Mouse (Mus musculus) liver, postnatal 0 days (tissue): ENCODE measurements around the gene Gm20388. TPM values are rescaled to one million over a fixed set of nuclear protein-coding genes. Genes with fewer than 3 reads are reported as not detected.

Source experiments
- ATAC-seq: fragments of 200-750 bp; cut with Nextera tagmentation; 2 replicates; pipeline ENCODE4 v1.8.0; 2017; ENCODE audit warnings: mild to moderate bottlenecking, moderate library complexity
- DNase-seq: peaks from one replicate; pipeline ENCODE4 v3.0.0-alpha.2; 2016
- H3K27ac ChIP-seq: fragments of 300-500 bp; sonication (generic); 2 replicates; pipeline ENCODE4 v1.5.1; 2014; ENCODE audit warnings: antibody characterized with exemption, moderate library complexity, mild to moderate bottlenecking, low read depth
- H3K27me3 ChIP-seq: fragments of 300-500 bp; sonication (generic); 2 replicates; pipeline ENCODE4 v1.6.1; 2014; ENCODE audit warnings: low read length, control low read depth, mixed read lengths; ENCODE audit not compliant: insufficient read depth
- H3K36me3 ChIP-seq: fragments of 300-500 bp; sonication (generic); replicated peaks from 2 replicates; pipeline ENCODE4 v1.6.1; 2014; ENCODE audit warnings: mild to moderate bottlenecking, control low read depth, low read length, moderate library complexity, mixed read lengths; ENCODE audit not compliant: insufficient read depth
- H3K4me1 ChIP-seq: fragments of 300-500 bp; sonication (generic); 2 replicates; pipeline ENCODE4 v1.6.1; 2014; ENCODE audit warnings: antibody characterized with exemption, mild to moderate bottlenecking, control low read depth; ENCODE audit not compliant: insufficient read depth
- H3K4me2 ChIP-seq: fragments of 300-500 bp; sonication (generic); 2 replicates; pipeline ENCODE4 v1.6.1; 2014; ENCODE audit warnings: low read depth, mild to moderate bottlenecking, low read length, moderate library complexity, mixed read lengths
- H3K4me3 ChIP-seq: fragments of 300-500 bp; sonication (generic); 2 replicates; pipeline ENCODE4 v1.5.1; 2014; ENCODE audit warnings: low read depth, low read length
- H3K9ac ChIP-seq: fragments of 300-500 bp; sonication (generic); replicated peaks from 2 replicates; pipeline ENCODE4 v1.6.1; 2014; ENCODE audit warnings: mild to moderate bottlenecking, moderate library complexity
- H3K9me3 ChIP-seq: fragments of 300-500 bp; sonication (generic); 2 replicates; pipeline ENCODE4 v1.6.1; 2016; ENCODE audit warnings: mild to moderate bottlenecking, control low read depth, low read length, mixed read lengths
- CTCF ChIP-seq: sonication (generic); IDR thresholded peaks from 2 replicates; pipeline ENCODE4 v1.5.1; 2016; ENCODE audit warnings: antibody characterized with exemption, low read depth
- EP300 ChIP-seq: IDR thresholded peaks from 2 replicates; pipeline ENCODE4 v1.6.1; 2016; ENCODE audit warnings: antibody characterized with exemption, low read depth, mild to moderate bottlenecking
- WGBS: fragments of 180-500 bp; shearing (Covaris S2); extraction: QIAGEN DNeasy Blood & Tissue Kit; methylation state at CpG from one replicate; pipeline ENCODE4 v1.1.7; 2014; ENCODE audit not compliant: insufficient replicate concordance; 5-methylcytosine and 5-hydroxymethylcytosine counted together
- polyA plus RNA-seq: library from polyadenylated mRNA; unstranded; fragments of >200 nt; fragmentation: Nextera tagmentation; extraction: Ambion mirVana; gene quantifications from 2 replicates; pipeline ENCODE4 v1.2.1, GENCODE M21; 2015

Gene Gm20388
- polyA plus RNA-seq, 1 experiment from 2014 or later = not detected

DNA sequence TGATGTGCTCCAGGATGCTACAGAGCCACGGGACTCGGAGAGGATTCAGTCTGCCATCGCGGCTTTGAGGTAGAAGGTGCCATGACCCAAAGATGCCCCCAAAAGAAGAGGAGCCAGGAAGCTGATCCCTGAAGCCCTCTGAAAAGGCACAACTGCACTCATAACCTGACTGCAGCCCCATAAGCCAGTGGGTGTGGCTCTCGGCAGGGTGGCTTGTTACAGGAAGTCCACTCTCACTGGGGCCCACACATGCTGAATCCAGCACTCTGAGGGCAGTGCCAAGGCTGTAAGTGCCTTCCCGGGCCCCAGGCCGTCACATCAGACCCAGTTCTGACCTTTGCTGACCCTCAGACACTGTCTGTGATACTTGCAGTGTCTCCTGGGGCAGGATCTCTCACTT, 2601.8 kb downstream of the Gm20388 start:
- Histone ChIP-seq H3K27me3 (no peaks in the 10 kb centered on the region), H3K36me3 (peaks cover 21% of the 10 kb centered on the region), H3K9me3 (no peaks in the 10 kb centered on the region), H3K4me3 (no peak overlapping the region), H3K9ac (no peak overlapping the region), H3K27ac (no peak overlapping the region), H3K4me1 (no peaks in the 10 kb centered on the region), H3K4me2 (no peak overlapping the region)
- no peak for TF ChIP-seq CTCF
- no peak for TF ChIP-seq EP300
- WGBS = 77% methylated on average over 7 of the region's 7 CpGs
- ATAC-seq (no peak), DNase-seq (no peak)

DNA sequence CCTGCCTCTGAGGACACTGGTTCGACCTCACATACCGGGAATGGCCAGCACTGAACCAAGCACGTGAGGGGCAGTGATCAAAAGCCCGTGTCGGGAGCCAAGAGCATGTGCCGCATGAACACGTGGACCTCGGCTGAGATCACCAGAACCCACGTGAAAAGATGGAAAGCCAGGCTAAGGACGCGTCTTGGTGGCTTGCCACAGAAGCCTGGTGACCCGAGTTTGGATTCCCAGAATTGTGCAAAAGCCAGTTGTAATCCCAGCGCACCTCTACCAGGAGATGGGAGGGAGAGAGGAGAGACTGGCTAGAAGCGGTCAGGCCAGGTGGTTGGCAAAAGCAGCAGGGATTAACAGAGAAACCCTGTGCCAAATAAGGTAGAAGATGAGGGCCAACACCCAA, 2605.1 kb downstream of the Gm20388 start:
- no peak overlapping the region for H3K4me2 ChIP-seq
- ATAC-seq = no peak
- H3K4me1 ChIP-seq = 0 out of 2 replicates have a peak, but pooled peaks cover 2% of the 10 kb centered on the region
- H3K9ac ChIP-seq = no peak overlapping the region
- no peak overlapping the region for H3K27ac ChIP-seq
- H3K36me3 ChIP-seq = peaks cover 17% of the 10 kb centered on the region
- TF ChIP-seq CTCF (no peak), EP300 (no peak)
- no peak overlapping the region for H3K4me3 ChIP-seq
- no peaks in the 10 kb centered on the region for H3K27me3 ChIP-seq
- no peaks in the 10 kb centered on the region for H3K9me3 ChIP-seq
- 88% methylated on average over 14 of the region's 14 CpGs for WGBS
- DNase-seq = no peak

DNA sequence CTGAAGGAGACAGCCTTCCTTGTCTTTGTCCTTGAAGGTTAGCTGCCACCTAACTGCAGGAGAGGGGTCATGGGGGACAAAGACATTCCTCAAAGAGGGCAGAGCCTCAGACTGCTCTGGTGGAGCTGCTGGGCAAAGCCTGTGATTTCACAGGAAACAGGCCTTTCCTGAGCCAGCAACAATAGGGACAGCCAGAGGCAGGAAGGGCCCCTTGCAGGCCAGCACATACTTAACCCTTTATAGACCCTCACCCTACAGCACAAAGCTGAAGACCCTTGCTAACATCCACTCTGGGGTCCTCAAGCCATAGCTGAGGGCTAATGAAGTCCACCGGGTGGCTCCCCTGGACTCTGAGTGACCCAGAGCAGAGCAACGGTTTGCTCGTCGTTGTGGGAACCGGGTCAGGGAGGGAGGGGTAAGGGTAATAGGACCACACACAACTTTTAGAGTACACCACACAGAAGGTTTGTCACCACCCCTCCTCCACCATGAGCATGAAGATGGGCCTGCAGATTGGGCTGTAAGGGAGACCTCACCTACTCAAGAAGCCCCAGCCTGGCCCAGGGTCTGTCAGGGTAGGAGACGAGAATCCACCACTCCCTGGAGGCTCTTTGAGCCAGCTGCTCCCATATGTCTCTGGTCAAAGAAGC, 2607.0 kb downstream of the Gm20388 start:
- WGBS = 36% methylated on average over 6 of the region's 6 CpGs
- 0 out of 2 replicates have a peak overlapping the region, but pooled peaks have one; percentile 7 for H3K9ac ChIP-seq
- DNase-seq (no peak), ATAC-seq (peak; percentile 59)
- H3K4me2 ChIP-seq = 0 out of 2 replicates have a peak overlapping the region, but pooled peaks have one; percentile 23
- TF ChIP-seq CTCF (no peak), EP300 (no peak)
- H3K27ac ChIP-seq = peak overlapping the region; percentile 60
- H3K4me3 ChIP-seq = no peak overlapping the region
- H3K36me3 ChIP-seq = peaks cover 9% of the 10 kb centered on the region
- 0 out of 2 replicates have a peak, but pooled peaks cover 3% of the 10 kb centered on the region for H3K4me1 ChIP-seq
- no peaks in the 10 kb centered on the region for H3K9me3 ChIP-seq
- H3K27me3 ChIP-seq = no peaks in the 10 kb centered on the region

DNA sequence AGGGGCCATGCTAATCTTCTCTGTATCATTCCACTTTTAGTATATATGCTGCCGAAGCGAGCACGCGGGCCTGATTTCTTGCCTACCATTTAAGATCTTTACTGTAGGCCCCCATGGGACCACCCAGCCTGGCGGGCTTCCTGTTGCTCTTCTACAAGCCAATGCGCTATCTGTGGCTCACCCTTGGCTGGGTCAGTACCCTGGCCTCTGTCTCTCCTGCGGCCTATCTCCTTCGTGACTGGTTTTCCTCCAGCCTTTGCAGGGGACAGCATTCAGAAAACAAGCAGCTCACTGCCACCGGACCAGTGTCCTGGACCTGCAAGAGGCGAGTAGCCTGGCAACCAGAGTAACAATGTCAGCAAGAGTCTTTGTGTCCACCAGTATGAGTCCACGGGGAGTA, 2610.0 kb downstream of the Gm20388 start:
- H3K27ac ChIP-seq = 0 out of 2 replicates have a peak overlapping the region, but pooled peaks have one; percentile 7
- TF ChIP-seq CTCF = no peak
- no peak for TF ChIP-seq EP300
- H3K27me3 ChIP-seq = no peaks in the 10 kb centered on the region
- no peak overlapping the region for H3K4me2 ChIP-seq
- WGBS = 60% methylated on average over 11 of the region's 11 CpGs
- H3K9me3 ChIP-seq = no peaks in the 10 kb centered on the region
- H3K4me1 ChIP-seq = peaks cover 27% of the 10 kb centered on the region
- ATAC-seq (no peak), DNase-seq (no peak)
- H3K36me3 ChIP-seq = no peaks in the 10 kb centered on the region
- H3K4me3 ChIP-seq = no peak overlapping the region
- H3K9ac ChIP-seq = no peak overlapping the region

DNA sequence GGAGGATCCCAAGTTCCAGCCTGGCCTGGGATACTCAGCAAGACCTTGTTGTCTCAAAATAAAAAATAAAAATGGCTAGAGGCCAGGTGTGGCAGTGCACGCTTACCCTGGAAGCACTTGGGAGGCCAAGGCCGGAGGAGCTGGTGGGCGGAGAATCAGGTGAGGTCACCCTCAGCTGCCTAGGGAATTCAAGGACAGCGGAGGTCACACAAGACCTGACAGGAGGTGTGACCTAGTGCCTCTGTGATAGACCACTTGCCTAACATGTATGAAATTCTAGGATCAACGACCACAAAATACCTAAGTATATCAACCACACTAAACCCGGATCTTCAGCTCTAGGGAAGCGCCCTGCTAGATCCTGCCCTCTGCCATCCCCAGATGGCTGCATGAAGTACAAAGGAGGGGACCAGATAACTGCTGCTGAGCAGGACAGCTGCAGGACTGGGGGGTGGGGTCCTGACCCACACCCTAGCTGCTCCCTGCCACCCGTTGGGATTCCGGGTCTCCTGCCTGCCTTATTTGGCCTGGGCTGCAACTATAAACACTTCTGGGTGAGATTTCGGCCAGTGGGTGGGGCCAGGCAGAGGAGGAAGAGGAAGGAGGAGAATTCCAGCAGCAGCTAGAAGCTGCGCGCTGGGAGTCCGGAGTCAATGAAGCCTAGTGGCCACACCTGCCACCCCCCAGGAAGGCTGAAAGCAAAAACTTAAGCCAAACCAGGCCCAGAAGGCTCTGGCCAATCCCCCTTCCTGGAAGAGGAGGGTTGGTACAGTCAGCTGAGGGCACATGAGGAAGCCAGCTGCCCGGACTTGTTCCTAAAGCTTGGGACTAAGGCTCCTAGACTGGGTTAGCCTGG, 2612.4 kb downstream of the Gm20388 start:
- WGBS = 53% methylated on average over 14 of the region's 14 CpGs
- Histone ChIP-seq H3K4me1 (peaks cover 41% of the 10 kb centered on the region), H3K27me3 (no peaks in the 10 kb centered on the region), H3K4me3 (no peak overlapping the region), H3K36me3 (no peaks in the 10 kb centered on the region), H3K4me2 (peak overlapping the region; percentile 6; the same call in 1 of the 2 replicates), H3K27ac (peak overlapping the region; percentile 19; the same call in 1 of the 2 replicates), H3K9me3 (no peaks in the 10 kb centered on the region), H3K9ac (no peak overlapping the region)
- ATAC-seq (no peak), DNase-seq (no peak)
- TF ChIP-seq EP300 (no peak), CTCF (no peak)
